Mouse (Mus musculus) hindbrain, embryonic 14.5 days (tissue): Measurements from ENCODE around the gene Apba1. TPM values are rescaled to one million over a fixed set of nuclear protein-coding genes. Genes with fewer than 3 reads are reported as not detected.

Experiments
- ATAC-seq: fragments of 200-750 bp; cut with Nextera tagmentation; 2 replicates; pipeline ENCODE4 v1.8.0; 2017; ENCODE audit warnings: moderate number of reproducible peaks, mild to moderate bottlenecking, moderate TSS enrichment, moderate library complexity; ENCODE audit not compliant: low FRiP score
- DNase-seq: peaks from one replicate; pipeline ENCODE4 v3.0.0-alpha.2; 2015; ENCODE audit warnings: low spot score
- H3K27ac ChIP-seq: fragments of 300-500 bp; sonication (generic); 2 replicates; pipeline ENCODE4 v1.5.1; 2014; ENCODE audit warnings: mild to moderate bottlenecking, moderate library complexity
- H3K27me3 ChIP-seq: fragments of 300-500 bp; sonication (generic); 2 replicates; pipeline ENCODE4 v1.6.1; 2014; ENCODE audit warnings: mild to moderate bottlenecking, low read length, mixed read lengths; ENCODE audit not compliant: control insufficient read depth, insufficient read depth
- H3K36me3 ChIP-seq: fragments of 300-500 bp; sonication (generic); replicated peaks from 2 replicates; pipeline ENCODE4 v1.6.1; 2014; ENCODE audit not compliant: control insufficient read depth, insufficient read depth
- H3K4me1 ChIP-seq: fragments of 300-500 bp; sonication (generic); replicated peaks from 2 replicates; pipeline ENCODE4 v1.6.1; 2014; ENCODE audit warnings: antibody characterized with exemption, low read length, mixed read lengths; ENCODE audit not compliant: control insufficient read depth, insufficient read depth
- H3K4me2 ChIP-seq: fragments of 300-500 bp; sonication (generic); replicated peaks from 2 replicates; pipeline ENCODE4 v1.6.1; 2014; ENCODE audit warnings: mild to moderate bottlenecking, moderate library complexity
- H3K4me3 ChIP-seq: fragments of 300-500 bp; sonication (generic); replicated peaks from 2 replicates; pipeline ENCODE4 v1.5.1; 2014; ENCODE audit warnings: mild to moderate bottlenecking, low read length
- H3K9ac ChIP-seq: fragments of 300-500 bp; sonication (generic); 2 replicates; pipeline ENCODE4 v1.6.1; 2014
- H3K9me3 ChIP-seq: fragments of 300-500 bp; sonication (generic); 2 replicates; pipeline ENCODE4 v1.6.1; 2016; ENCODE audit warnings: low read length; ENCODE audit not compliant: control insufficient read depth
- WGBS: fragments of 180-500 bp; shearing (Covaris S2); extraction: QIAGEN DNeasy Blood & Tissue Kit; methylation state at CpG from one replicate; pipeline ENCODE4 v1.1.7; 2014; 5-methylcytosine and 5-hydroxymethylcytosine counted together
- polyA plus RNA-seq: library from polyadenylated mRNA; unstranded; fragments of >200 nt; fragmentation: Nextera tagmentation; extraction: Ambion mirVana; gene quantifications from 2 replicates; pipeline ENCODE4 v1.2.1, GENCODE M21; 2014

Apba1 gene
- polyA plus RNA-seq: 14.6 and 17.4 TPM in 2 replicates

- under 1% methylated on average over 81 of the region's 98 CpGs for WGBS
- no peaks in the 10 kb centered on the region for H3K27me3 ChIP-seq
- peaks cover 37% of the 10 kb centered on the region for H3K4me1 ChIP-seq
- H3K4me2 ChIP-seq: peak within 1 kb of the TSS; percentile 74
- H3K9me3 ChIP-seq: no peaks in the 10 kb centered on the region
- DNase-seq: peak; percentile 91
- H3K27ac ChIP-seq: peak within 1 kb of the TSS; percentile 99
- H3K36me3 ChIP-seq: no peaks in the 10 kb centered on the region
- H3K4me3 ChIP-seq: peak within 1 kb of the TSS; percentile 86
- ATAC-seq: peak; percentile 89
- peak within 1 kb of the TSS; percentile 96 for H3K9ac ChIP-seq
Observed at GRCm38 (mm10) chr19:23758554-23759321, at the start of gene Apba1. TSS of gene Apba1 (plus strand) at chr19:23758887.

- Histone ChIP-seq H3K36me3 (no peaks in the 10 kb centered on the region), H3K27ac (no peak overlapping the region), H3K9me3 (no peaks in the 10 kb centered on the region), H3K27me3 (no peaks in the 10 kb centered on the region), H3K9ac (no peak overlapping the region), H3K4me3 (no peak overlapping the region), H3K4me1 (no peaks in the 10 kb centered on the region), H3K4me2 (no peak overlapping the region)
- WGBS: 76% methylated on average over 3 of the region's 3 CpGs
- DNase-seq: no peak
- ATAC-seq: no peak
Observed at GRCm38 (mm10) chr19:23746506-23746905, 12.2 kb upstream of the Apba1 start.

DNA sequence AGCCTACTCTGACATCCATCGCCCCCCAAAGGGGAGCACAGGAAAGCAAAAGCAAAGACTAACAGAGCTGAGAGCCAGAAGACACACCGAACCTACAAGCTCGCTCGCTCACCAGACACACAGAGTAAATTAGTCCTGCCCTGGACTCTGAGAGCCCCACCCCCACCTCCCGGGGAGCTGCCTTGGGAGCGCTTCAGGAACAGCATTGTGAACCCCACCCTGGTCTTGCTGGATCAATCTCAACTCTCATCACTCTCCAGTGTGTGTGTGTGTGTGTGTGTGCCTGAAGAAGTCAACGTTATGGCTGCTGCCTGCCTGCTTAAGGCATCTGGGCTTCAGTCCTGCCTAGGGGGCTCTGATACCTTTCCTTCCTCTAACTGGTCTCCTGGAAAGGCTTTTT is 1.7 kb upstream of the Apba1 start:
- Histone ChIP-seq H3K27ac (no peak overlapping the region; the same call in 1 of the 2 replicates), H3K9me3 (no peaks in the 10 kb centered on the region), H3K4me2 (0 out of 2 replicates have a peak overlapping the region, but pooled peaks have one; percentile 12), H3K4me3 (no peak overlapping the region), H3K4me1 (peaks cover 25% of the 10 kb centered on the region), H3K27me3 (no peaks in the 10 kb centered on the region), H3K9ac (no peak overlapping the region), H3K36me3 (no peaks in the 10 kb centered on the region)
- DNase-seq (no peak), ATAC-seq (no peak)
- 19% methylated on average over 7 of the region's 7 CpGs for WGBS

- peak; percentile 99 for DNase-seq
- WGBS: under 1% methylated on average over 40 of the region's 40 CpGs
- H3K9ac ChIP-seq: peak overlapping the region; percentile 96
- H3K27me3 ChIP-seq: no peaks in the 10 kb centered on the region
- H3K4me1 ChIP-seq: peaks cover 31% of the 10 kb centered on the region
- H3K36me3 ChIP-seq: no peaks in the 10 kb centered on the region
- peak; percentile 77 for ATAC-seq
- H3K4me3 ChIP-seq: peak overlapping the region; percentile 86
- peak overlapping the region; percentile 99 for H3K27ac ChIP-seq
- H3K4me2 ChIP-seq: peak overlapping the region; percentile 74
- no peaks in the 10 kb centered on the region for H3K9me3 ChIP-seq
Observed at GRCm38 (mm10) chr19:23757961-23758553, 630 bp upstream of the Apba1 start.

DNA sequence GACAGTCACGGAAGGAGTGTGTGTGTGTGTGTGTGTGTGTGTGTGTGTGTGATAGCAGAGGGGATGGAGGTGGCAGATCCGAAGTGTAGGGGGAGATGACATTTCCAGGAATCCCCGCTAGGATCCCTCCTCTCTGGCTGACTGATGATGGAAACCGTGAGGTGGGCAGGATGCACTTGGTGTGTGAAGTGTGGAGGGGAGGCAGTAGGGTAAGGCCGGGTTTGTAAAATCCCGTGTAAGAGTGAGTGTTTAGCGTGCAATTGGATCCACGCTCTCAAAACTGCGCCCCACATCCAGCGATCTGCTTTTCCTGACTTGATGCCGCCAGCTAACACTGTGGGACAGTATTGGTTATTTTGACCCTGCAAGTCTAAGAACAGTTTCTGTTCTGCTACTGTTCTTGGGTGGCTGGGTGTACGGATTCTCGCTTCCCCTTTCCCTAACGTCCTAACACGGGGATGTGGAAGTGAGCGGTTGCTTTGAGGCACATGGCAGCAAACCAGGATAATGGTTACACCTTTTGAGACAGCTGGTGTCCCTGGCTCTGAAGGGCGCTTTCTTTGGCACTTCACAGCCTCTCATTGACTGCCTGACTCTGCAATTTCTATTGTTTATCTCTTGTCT is 747 bp downstream of the Apba1 start:
- peak; percentile 59 for DNase-seq
- Histone ChIP-seq H3K9ac (peak overlapping the region; percentile 96), H3K4me3 (peak overlapping the region; percentile 86), H3K27ac (peak overlapping the region; percentile 99), H3K4me1 (peaks cover 38% of the 10 kb centered on the region), H3K9me3 (no peaks in the 10 kb centered on the region), H3K4me2 (peak overlapping the region; percentile 74), H3K27me3 (no peaks in the 10 kb centered on the region), H3K36me3 (no peaks in the 10 kb centered on the region)
- 1% methylated on average over 17 of the region's 17 CpGs for WGBS
- no peak for ATAC-seq

DNA sequence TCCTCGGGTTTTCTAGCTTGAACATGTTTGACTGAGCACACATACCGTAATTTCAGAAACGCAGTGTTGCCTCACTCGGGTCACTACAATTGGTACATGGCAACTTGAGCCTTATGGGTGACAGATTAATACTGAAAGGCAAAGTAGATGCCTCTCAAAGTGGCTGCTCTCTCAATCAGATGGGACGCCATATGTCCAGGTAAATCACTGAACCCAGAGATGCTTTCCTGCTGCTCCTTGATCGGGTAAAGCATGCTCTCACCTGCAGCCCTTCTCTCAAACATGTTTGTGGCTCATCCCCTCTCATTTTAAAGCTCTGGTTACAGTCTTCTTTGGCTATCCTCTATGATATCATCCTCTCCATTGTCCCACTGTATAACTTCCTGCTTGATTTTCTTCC is 4.7 kb downstream of the Apba1 start:
- no peak overlapping the region for H3K9ac ChIP-seq
- no peak overlapping the region for H3K4me2 ChIP-seq
- no peak overlapping the region for H3K27ac ChIP-seq
- no peaks in the 10 kb centered on the region for H3K27me3 ChIP-seq
- H3K36me3 ChIP-seq: no peaks in the 10 kb centered on the region
- H3K4me1 ChIP-seq: peaks cover 40% of the 10 kb centered on the region
- DNase-seq (no peak), ATAC-seq (no peak)
- H3K4me3 ChIP-seq: no peak overlapping the region
- H3K9me3 ChIP-seq: no peaks in the 10 kb centered on the region
- 89% methylated on average over 6 of the region's 6 CpGs for WGBS

GRCm38 (mm10) chr19:23764051-23764450 is 5.4 kb downstream of the Apba1 start:
- Histone ChIP-seq H3K27me3 (no peaks in the 10 kb centered on the region), H3K4me2 (no peak overlapping the region), H3K9me3 (no peaks in the 10 kb centered on the region), H3K4me3 (no peak overlapping the region), H3K27ac (no peak overlapping the region), H3K36me3 (no peaks in the 10 kb centered on the region), H3K9ac (no peak overlapping the region), H3K4me1 (peaks cover 44% of the 10 kb centered on the region)
- ATAC-seq (no peak), DNase-seq (no peak)
- 28% methylated on average over 2 of the region's 2 CpGs for WGBS

- H3K4me3 ChIP-seq: no peak overlapping the region
- ATAC-seq (no peak), DNase-seq (no peak)
- no peak overlapping the region for H3K4me2 ChIP-seq
- H3K4me1 ChIP-seq: peaks cover 35% of the 10 kb centered on the region
- no peaks in the 10 kb centered on the region for H3K27me3 ChIP-seq
- no peaks in the 10 kb centered on the region for H3K36me3 ChIP-seq
- WGBS: 36% methylated on average over 5 of the region's 5 CpGs
- H3K9me3 ChIP-seq: no peaks in the 10 kb centered on the region
- H3K27ac ChIP-seq: no peak overlapping the region
- no peak overlapping the region for H3K9ac ChIP-seq
Observed at GRCm38 (mm10) chr19:23768864-23769263, 10.2 kb downstream of the Apba1 start.
